Mouse (Mus musculus): Measurements from ENCODE around the gene Agfg2.
"Not testable (repeated sequence)": the region's sequence is repeated elsewhere in the genome, so short reads cannot be mapped to it uniquely, and the experiment has no call there.

Gene Agfg2

GRCm38 (mm10) chr5:137623937-137624530 is 60.5 kb downstream of the Agfg2 start:
- in situ Hi-C loops (cut with MboI; ENCODE audit: low pct_unique_long_range_greater_than_20kb in 1 of 2, low sequenced_read_pairs in 2 of 2, unreplicated experiment in 1 of 2) = no loop called here

- in situ Hi-C loops (cut with MboI; ENCODE audit: low pct_unique_long_range_greater_than_20kb in 1 of 2, low sequenced_read_pairs in 2 of 2, unreplicated experiment in 1 of 2) = no loop called here
Observed at GRCm38 (mm10) chr5:137615347-137615746, 69.2 kb downstream of the Agfg2 start.

- in situ Hi-C loops (cut with MboI; ENCODE audit: low pct_unique_long_range_greater_than_20kb in 1 of 2, low sequenced_read_pairs in 2 of 2, unreplicated experiment in 1 of 2) = not testable (repeated sequence)
Observed at GRCm38 (mm10) chr5:137614921-137615320, 69.6 kb downstream of the Agfg2 start.

- in situ Hi-C loops (cut with MboI; ENCODE audit: low pct_unique_long_range_greater_than_20kb in 1 of 2, low sequenced_read_pairs in 2 of 2, unreplicated experiment in 1 of 2) = no loop called here
Observed at GRCm38 (mm10) chr5:137613550-137613949, 71.0 kb downstream of the Agfg2 start, which contains the start of gene Pcolce. Gene Pcolce, minus strand, starts transcription at chr5:137613784.

- in situ Hi-C loops (cut with MboI; ENCODE audit: low pct_unique_long_range_greater_than_20kb in 1 of 2, low sequenced_read_pairs in 2 of 2, unreplicated experiment in 1 of 2) = no loop called here
Observed at GRCm38 (mm10) chr5:137613076-137613475, 71.5 kb downstream of the Agfg2 start.

- in situ Hi-C loops (cut with MboI; ENCODE audit: low pct_unique_long_range_greater_than_20kb in 1 of 2, low sequenced_read_pairs in 2 of 2, unreplicated experiment in 1 of 2) = no loop called here
Observed at GRCm38 (mm10) chr5:137611245-137611602, 73.3 kb downstream of the Agfg2 start.

GRCm38 (mm10) chr5:137610548-137611244 is 73.8 kb downstream of the Agfg2 start:
- in situ Hi-C loops (cut with MboI; ENCODE audit: low pct_unique_long_range_greater_than_20kb in 1 of 2, low sequenced_read_pairs in 2 of 2, unreplicated experiment in 1 of 2) = no loop called here

GRCm38 (mm10) chr5:137610056-137610455 is 74.5 kb downstream of the Agfg2 start:
- in situ Hi-C loops (cut with MboI; ENCODE audit: low pct_unique_long_range_greater_than_20kb in 1 of 2, low sequenced_read_pairs in 2 of 2, unreplicated experiment in 1 of 2) = no loop called here

GRCm38 (mm10) chr5:137609292-137609691 is 75.2 kb downstream of the Agfg2 start:
- in situ Hi-C loops (cut with MboI; ENCODE audit: low pct_unique_long_range_greater_than_20kb in 1 of 2, low sequenced_read_pairs in 2 of 2, unreplicated experiment in 1 of 2) = no loop called here

GRCm38 (mm10) chr5:137608654-137609190 is 75.8 kb downstream of the Agfg2 start:
- in situ Hi-C loops (cut with MboI; ENCODE audit: low pct_unique_long_range_greater_than_20kb in 1 of 2, low sequenced_read_pairs in 2 of 2, unreplicated experiment in 1 of 2) = no loop called here

- in situ Hi-C loops (cut with MboI; ENCODE audit: low pct_unique_long_range_greater_than_20kb in 1 of 2, low sequenced_read_pairs in 2 of 2, unreplicated experiment in 1 of 2) = no loop called here
Observed at GRCm38 (mm10) chr5:137607860-137608653, 76.5 kb downstream of the Agfg2 start.

GRCm38 (mm10) chr5:137601365-137601729 is 83.2 kb downstream of the Agfg2 start:
- in situ Hi-C loops (cut with MboI; ENCODE audit: low pct_unique_long_range_greater_than_20kb in 1 of 2, low sequenced_read_pairs in 2 of 2, unreplicated experiment in 1 of 2) = no loop called here

- in situ Hi-C loops (cut with MboI; ENCODE audit: low pct_unique_long_range_greater_than_20kb in 1 of 2, low sequenced_read_pairs in 2 of 2, unreplicated experiment in 1 of 2) = no loop called here
Observed at GRCm38 (mm10) chr5:137600619-137601364, 83.7 kb downstream of the Agfg2 start, which contains the start of gene Mospd3. Gene Mospd3, minus strand, starts transcription at chr5:137601058.
